Mouse (Mus musculus) G1E (cell line): ENCODE measurements around the gene Hcfc1.

Experiments used
- CTCF ChIP-seq: IDR thresholded peaks from 2 replicates; pipeline ENCODE4 v1.5.1; 2012; ENCODE audit warnings: low read depth, low read length, inconsistent platforms, mixed read lengths
- GATA1 ChIP-seq: IDR thresholded peaks from 2 replicates; pipeline ENCODE4 v1.6.1; 2012; ENCODE audit warnings: borderline replicate concordance, low read length, inconsistent platforms, mixed read lengths
- GATA2 ChIP-seq: IDR thresholded peaks from 2 replicates; pipeline ENCODE4 v1.6.1; 2012; ENCODE audit warnings: low read depth, low read length, inconsistent platforms, borderline replicate concordance
- TAL1 ChIP-seq: conservative IDR thresholded peaks from 2 replicates; pipeline ENCODE4 v1.6.1; 2012; ENCODE audit warnings: low read depth, low read length, inconsistent platforms, mixed read lengths

DNA sequence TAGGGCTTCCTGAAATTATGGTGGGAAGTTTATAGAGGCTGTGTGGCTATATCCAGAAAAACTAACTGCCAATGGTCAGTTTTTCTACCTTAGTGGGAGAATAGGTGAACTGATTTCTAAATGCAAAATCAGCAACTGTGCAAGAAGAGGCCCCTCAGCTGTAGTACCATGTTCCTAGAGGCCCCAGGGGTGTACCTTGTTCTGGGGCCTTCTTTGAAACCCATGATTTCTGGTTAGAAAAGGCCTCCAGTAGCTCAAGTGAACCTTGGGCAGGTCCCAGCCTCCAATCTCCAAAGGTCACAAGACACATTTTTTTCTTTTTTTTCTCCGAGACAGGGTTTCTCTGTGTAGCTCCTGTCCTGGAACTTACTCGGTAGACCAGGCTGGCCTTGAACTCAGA, 23.9 kb downstream of the Hcfc1 start:
- no peak for TF ChIP-seq CTCF
- no peak for TF ChIP-seq TAL1
- TF ChIP-seq GATA1 = no peak
- TF ChIP-seq GATA2 = no peak
